Mouse (Mus musculus): ENCODE results near the gene Fgd2.

Fgd2 gene

DNA sequence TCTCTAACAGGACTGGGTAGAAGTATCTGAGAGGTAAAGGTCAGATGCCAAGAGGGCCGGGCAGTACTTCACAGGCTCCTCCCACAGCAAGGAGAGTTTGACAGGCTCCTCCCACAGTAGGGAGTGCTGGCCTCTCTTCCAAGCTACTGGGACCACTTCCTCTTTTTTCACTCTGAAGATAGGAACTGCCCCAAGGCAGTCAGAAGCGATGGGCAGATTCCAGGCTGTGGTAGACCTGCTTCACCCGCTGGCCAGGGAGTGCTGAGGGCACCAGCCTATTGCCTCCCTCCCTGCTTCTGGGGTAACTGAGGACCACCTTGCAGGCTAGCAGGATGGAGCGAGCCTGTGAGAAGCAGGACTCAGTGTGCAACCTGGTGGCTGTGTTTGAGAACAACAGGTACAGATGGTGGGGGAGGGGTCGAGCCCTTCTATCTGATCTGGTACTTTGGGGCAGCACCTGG is at the start of gene Fgd2:
TSS of gene Fgd2 (plus strand) at position 154 of the 461 bp plus-strand sequence.
- WGBS, result 59% methylated on average over 5 of the region's 5 CpGs

- WGBS, result 56% methylated on average over 8 of the region's 8 CpGs
Observed at GRCm38 (mm10) chr17:29311602-29312001, 49.1 kb upstream of the Fgd2 start.

GRCm38 (mm10) chr17:29312082-29312481 is 48.6 kb upstream of the Fgd2 start:
- 100% methylated on average over 2 of the region's 2 CpGs for WGBS

- WGBS, result 71% methylated on average over 9 of the region's 9 CpGs
Observed at GRCm38 (mm10) chr17:29315672-29316465, 44.8 kb upstream of the Fgd2 start.

- 86% methylated on average over 3 of the region's 3 CpGs for WGBS
Observed at GRCm38 (mm10) chr17:29316891-29317290, 43.8 kb upstream of the Fgd2 start.

DNA sequence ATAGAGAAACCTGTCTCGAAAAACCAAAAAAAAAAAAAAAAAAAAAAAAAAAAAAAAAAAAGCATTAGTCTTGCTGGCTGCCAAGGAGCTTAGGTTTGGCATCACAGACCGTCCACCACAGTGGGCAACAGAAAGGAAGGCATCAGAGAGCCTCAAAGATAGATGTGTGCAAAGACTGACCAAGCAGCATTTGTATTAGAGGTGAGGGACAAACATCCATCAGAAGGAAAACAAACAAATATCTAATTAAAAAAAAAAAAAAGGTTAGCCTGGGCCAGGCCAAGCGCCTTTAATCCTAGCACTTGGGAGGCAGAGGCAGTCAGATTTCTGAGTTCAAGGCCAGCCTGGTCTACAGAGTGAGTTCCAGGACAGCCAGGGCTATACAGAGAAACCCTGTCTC is 43.3 kb upstream of the Fgd2 start, which contains the start of gene Pi16:
TSS of gene Pi16 (plus strand) at position 301 of the 400 bp plus-strand sequence.
- 79% methylated on average over 3 of the region's 3 CpGs for WGBS

- 83% methylated on average over 6 of the region's 6 CpGs for WGBS
Observed at GRCm38 (mm10) chr17:29318731-29319250, 41.9 kb upstream of the Fgd2 start.

DNA sequence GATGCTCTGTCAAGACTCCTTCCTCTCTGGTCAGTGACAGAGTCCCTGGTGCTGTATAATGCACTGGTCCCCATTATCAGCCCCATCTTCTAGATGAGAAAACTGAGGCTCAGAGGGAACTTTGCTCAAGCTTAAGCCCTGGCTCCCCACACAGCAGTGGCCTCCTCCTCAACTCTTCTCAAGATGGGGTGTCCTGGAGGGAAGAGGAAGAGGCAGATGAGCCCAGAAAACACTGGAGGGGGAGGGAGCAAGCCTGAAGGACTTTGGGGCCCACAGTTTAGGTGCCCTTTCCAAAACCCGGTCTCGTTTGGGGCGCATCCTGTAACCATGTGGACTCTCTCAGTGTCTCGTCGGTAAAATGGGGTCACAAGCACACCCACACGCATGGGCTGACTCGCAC is 41.2 kb upstream of the Fgd2 start:
- WGBS, result 87% methylated on average over 7 of the region's 7 CpGs

GRCm38 (mm10) chr17:29319881-29320639 is 40.7 kb upstream of the Fgd2 start:
- WGBS, result 74% methylated on average over 8 of the region's 8 CpGs

DNA sequence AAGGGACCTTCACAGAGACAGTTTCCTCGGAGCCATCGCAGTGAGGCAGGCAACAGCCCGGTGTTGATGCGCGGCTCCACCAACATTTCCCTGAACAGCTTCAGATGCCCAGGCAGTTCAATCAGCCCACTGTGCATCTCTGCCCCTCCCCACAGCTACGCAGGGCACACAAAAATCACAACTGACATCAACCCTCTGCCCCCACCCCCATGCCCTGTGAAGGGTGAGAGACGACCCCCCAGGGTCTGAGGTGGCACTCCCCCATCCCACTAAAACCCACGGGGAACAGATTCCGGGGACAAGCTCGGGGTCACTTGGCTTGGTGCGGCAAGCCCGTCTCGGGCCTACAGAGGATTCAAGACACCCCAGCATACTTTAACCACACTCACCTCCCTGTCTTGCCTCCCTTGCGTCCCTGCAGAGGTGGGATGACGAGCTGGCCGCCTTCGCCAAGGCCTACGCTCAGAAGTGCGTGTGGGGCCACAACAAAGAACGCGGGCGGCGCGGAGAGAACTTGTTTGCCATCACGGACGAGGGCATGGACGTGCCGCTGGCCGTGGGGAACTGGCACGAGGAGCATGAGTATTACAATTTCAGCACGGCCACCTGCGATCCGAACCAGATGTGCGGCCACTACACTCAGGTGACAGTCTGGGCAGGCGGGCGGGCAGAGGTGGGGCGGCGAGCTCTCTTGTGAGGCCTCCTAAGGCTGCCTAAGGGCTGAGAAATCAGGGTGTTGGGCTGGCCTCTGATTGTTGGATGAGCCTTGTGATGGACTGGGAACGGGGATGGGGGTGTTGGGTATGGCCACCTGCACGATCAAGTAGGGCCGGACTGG is 38.7 kb upstream of the Fgd2 start:
- WGBS, result 71% methylated on average over 41 of the region's 41 CpGs

- WGBS, result 75% methylated on average over 18 of the region's 18 CpGs
Observed at GRCm38 (mm10) chr17:29322603-29322962, 38.1 kb upstream of the Fgd2 start.

DNA sequence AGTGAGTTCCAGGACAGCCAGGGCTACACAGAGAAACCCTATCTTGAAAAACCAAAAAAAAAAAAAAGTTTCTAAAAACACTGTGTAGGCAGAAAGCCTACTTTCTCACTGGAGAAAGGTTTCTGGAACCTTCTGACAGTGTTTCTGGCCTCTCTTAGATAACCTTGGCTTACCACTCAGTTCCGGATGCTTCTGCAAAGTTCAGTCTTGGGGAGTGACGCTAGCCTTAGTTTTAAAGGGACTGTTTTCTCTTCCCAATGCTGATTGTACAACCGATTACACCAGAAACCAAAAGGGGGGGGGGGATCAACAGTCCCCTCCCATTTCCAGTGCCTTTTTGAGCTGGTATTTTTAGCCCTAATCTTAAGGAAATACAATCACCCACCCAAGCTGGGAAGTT is 37.1 kb upstream of the Fgd2 start:
- 91% methylated on average over 3 of the region's 3 CpGs for WGBS

- WGBS, result 89% methylated on average over 13 of the region's 13 CpGs
Observed at GRCm38 (mm10) chr17:29325831-29326230, 34.9 kb upstream of the Fgd2 start.

DNA sequence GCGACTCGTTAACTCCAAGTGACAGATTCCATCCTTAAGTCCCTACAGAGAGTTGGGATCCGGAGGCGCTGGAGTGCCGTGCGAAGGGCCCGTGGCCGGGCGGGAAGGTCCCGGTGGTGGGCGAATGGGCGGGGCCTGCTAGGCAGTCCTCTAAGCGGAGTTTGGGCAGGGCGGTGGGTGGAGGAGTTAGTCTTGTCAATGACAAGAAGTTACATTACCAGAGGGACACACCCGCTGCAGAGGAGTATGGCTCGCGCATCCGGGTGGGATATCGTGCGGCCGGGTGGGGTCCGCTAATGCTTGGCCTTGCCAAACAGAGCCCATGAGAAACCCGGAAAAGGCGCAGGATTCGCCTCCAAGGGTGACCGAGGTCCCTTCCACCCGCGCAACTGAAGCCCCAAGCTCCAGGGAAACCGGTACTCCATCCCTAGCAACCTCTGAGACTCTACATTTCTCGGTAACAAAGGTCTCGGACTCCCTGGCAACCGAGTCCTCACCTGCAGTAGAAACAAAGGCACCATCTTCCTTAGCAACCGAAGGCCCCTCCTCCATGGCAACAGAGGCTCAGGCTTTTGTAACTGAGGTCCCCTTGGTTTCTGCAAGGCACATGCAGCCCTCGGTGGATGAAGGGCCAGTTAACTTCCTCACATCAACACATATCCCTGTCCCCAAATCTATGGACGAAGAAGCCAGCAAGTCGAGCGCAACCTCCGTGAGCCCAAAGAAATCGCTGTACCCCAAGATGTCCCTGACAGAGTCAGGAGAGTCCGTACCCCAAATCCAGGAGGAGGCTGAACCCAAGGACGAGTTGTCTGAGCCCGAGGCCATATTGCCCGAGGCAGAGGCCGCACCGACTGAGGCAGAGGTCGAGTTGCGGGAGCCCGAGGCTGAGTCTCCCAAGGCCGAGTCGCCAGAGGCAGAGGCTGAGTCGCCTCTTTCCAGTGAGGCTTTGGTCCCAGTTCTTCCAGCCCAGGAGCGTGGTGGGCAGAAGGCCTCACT is 33.9 kb upstream of the Fgd2 start:
- WGBS, result 45% methylated on average over 52 of the region's 52 CpGs

- WGBS, result 83% methylated on average over 9 of the region's 9 CpGs
Observed at GRCm38 (mm10) chr17:29327691-29328090, 33.0 kb upstream of the Fgd2 start.

DNA sequence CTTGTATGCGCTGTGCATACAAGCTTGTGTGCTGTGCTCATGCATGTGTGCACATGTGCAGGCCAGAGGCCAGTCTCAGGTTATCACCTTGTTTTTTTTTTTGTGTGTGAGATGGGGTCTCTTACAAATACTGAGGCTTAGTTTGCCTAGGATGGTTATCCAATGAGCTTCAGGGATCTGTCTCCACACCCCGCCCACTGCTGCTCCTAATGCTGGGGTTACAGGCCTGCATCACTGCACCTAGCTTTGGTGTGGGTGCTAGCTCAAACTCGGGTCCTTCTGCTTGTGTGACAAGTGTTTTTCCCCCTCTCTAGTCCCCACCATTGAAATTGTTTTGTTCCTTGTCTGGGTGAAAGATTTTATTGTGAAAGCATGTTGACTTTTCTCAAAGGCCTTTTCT is 30.5 kb upstream of the Fgd2 start:
- 77% methylated on average over 3 of the region's 3 CpGs for WGBS

DNA sequence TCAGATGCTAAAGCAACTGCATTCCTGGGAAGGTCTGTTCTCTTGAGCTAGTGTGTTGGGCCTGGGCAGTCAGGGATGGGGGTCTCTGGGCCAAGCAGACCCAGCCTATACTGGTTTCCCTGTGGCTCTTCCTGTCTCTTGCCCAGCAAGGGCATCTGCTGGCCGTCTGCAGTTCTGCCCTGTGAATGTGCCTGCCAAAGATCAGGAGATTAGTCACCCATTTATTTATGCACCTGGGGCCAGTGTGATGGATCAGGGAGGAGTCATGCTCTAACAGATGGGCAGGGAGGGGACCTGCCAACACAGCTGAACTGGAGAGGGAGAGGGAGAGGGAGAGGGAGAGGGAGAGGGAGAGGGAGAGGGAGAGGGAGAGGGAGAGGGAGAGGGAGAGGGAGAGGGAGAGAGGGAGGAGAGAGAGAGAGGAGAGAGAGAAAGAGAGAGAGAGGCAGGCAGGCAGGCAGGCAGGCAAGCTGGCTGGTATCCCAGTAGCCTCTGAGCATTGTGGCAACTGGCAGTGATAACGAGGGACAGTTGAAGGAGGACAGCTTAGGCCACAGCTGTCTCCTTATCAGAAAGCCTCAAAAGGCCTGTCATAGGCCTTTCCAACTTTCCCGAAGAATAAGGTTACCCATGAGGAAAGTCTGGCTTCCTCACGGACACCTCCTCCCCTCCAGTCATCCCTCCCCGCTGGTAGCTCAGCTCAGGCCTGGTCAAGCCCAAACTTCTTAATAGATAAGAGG is 29.9 kb upstream of the Fgd2 start:
- 39% methylated on average over 5 of the region's 5 CpGs for WGBS

GRCm38 (mm10) chr17:29332186-29332685 is 28.5 kb upstream of the Fgd2 start:
- 85% methylated on average over 4 of the region's 4 CpGs for WGBS

DNA sequence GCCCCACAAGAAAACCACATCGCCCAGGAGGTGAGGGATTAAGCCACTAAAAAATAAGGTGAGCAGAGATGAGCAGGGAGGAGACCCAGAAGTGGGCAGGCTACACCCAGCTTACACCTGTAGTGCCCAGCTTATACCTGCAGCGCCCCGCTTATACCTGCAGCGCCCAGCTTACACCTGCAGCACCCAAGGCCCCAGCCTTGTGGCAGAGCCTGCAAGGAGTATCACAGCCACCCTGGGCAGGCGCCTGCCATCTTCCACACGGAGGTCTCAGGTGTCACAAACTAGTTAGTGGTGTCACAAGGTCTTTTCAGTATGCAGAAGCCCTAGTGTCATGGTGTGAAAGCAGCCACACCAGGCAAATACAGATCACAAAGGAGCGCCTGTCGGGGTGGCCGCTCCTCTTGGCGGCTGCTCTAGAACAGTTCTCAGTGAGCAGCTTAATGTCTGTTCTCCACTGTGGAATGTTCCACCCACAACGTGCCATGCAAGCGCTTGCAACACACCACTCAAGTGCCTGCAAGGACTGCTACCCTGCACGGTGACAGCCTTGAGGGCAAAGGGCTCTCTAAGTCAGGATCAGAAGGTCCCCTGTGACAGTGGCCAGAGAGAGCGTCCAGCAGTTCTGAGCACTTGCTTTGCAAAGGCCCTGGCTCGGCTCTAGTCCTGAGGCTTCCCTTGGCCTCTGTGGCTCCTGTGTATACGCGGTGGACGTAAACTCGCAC is 24.3 kb upstream of the Fgd2 start:
- WGBS, result 81% methylated on average over 19 of the region's 19 CpGs

Measured in cerebral cortex, adult 2 months (tissue).